Mouse (Mus musculus) CH12.LX (cell line): ENCODE measurements around the gene Mcam.

Source experiments
- RAD21 ChIP-seq: IDR thresholded peaks from 2 replicates; pipeline ENCODE4 v1.6.1; 2011; ENCODE audit warnings: low read depth, mild to moderate bottlenecking, low read length, improper control_type of control experiment, moderate library complexity
- TCF12 ChIP-seq: IDR thresholded peaks from 2 replicates; pipeline ENCODE4 v1.6.1; 2014; ENCODE audit warnings: low read depth, mild to moderate bottlenecking, inconsistent platforms, low read length, improper control_type of control experiment

DNA sequence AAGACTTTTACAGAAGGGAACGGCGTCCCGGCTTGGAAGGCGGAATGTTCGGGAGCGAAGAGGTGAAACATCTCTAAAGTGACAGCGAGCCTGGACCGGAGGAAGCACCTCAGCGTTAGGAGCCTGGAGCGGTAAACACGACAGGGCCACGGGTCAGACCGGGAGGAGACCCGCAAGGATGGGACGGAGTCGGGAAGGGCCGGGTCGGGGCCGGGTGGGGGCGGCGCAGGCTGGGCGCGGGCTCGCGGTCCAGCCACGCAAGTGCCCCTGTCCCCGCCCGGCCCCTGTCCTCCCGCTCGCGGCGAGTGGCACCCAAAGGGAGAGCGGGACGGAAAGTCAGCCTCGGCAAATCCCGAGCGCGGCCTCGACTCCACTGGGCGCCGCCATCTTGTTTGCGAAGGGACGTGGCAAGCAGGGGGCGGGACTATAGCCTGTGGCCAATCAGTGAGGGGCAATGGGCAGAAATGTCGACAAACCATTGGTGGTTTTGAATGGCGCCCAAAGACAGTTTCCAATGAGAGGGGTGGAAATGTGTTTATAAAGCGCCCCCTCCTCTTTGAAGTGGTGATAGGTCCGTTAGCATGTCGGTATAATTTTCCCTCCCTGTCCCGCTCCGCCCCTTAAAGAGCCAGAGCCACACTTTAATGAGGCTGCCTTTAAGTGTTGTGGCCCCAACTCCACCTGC is 21.0 kb upstream of the Mcam start, which contains the start of the genes Gm49380 and Rnf26:
- peak; percentile 91 for TF ChIP-seq TCF12
- TF ChIP-seq RAD21, result no peak
